Mouse (Mus musculus) hindbrain, embryonic 10.5 days (tissue): ENCODE results near the gene Bst1. TPM values are rescaled to one million over a fixed set of nuclear protein-coding genes. Genes with fewer than 3 reads are reported as not detected.

Source experiments
- DNase-seq: peaks from one replicate; pipeline ENCODE4 v3.0.0-alpha.2; 2017; ENCODE audit warnings: low spot score
- H3K27ac ChIP-seq: fragments of 300-500 bp; sonication (generic); 2 replicates; pipeline ENCODE4 v1.5.1; 2016; ENCODE audit warnings: mild to moderate bottlenecking, moderate library complexity
- H3K27me3 ChIP-seq: fragments of 300-500 bp; sonication (generic); 2 replicates; pipeline ENCODE4 v1.6.1; 2016; ENCODE audit warnings: mild to moderate bottlenecking; ENCODE audit not compliant: poor library complexity, insufficient read depth, severe bottlenecking
- H3K36me3 ChIP-seq: fragments of 300-500 bp; sonication (generic); 2 replicates; pipeline ENCODE4 v1.6.1; 2016; ENCODE audit warnings: mild to moderate bottlenecking, moderate library complexity
- H3K4me1 ChIP-seq: fragments of 300-500 bp; sonication (generic); replicated peaks from 2 replicates; pipeline ENCODE4 v1.6.1; 2016; ENCODE audit warnings: mild to moderate bottlenecking
- H3K4me3 ChIP-seq: fragments of 300-500 bp; sonication (generic); 2 replicates; pipeline ENCODE4 v1.5.1; 2016; ENCODE audit warnings: mild to moderate bottlenecking, moderate library complexity
- H3K9me3 ChIP-seq: fragments of 300-500 bp; sonication (generic); 2 replicates; pipeline ENCODE4 v1.6.1; 2016; ENCODE audit warnings: mild to moderate bottlenecking, moderate library complexity
- WGBS: fragments of 180-500 bp; shearing (Covaris S2); methylation state at CpG from one replicate; pipeline ENCODE4 v1.1.7; 2016; 5-methylcytosine and 5-hydroxymethylcytosine counted together
- polyA plus RNA-seq: library from polyadenylated mRNA; unstranded; fragments of >200 nt; fragmentation: Nextera tagmentation; extraction: Ambion mirVana; gene quantifications from 2 replicates; pipeline ENCODE4 v1.2.1, GENCODE M21; 2016

Bst1 gene
- polyA plus RNA-seq, 1 experiment from 2014 or later: not detected

GRCm38 (mm10) chr5:43847555-43847954 is 28.9 kb downstream of the Bst1 start:
- no peak for DNase-seq
- Histone ChIP-seq H3K27me3 (no peaks in the 10 kb centered on the region), H3K4me3 (no peak overlapping the region), H3K27ac (no peak overlapping the region), H3K36me3 (no peaks in the 10 kb centered on the region), H3K4me1 (peaks cover 7% of the 10 kb centered on the region; the same call in 1 of the 2 replicates), H3K9me3 (peaks cover 6% of the 10 kb centered on the region; the same call in 1 of the 2 replicates)

GRCm38 (mm10) chr5:43848275-43848674 is 29.6 kb downstream of the Bst1 start:
- Histone ChIP-seq H3K36me3 (no peaks in the 10 kb centered on the region), H3K4me3 (no peak overlapping the region), H3K27me3 (no peaks in the 10 kb centered on the region), H3K9me3 (peaks cover 6% of the 10 kb centered on the region; the same call in 1 of the 2 replicates), H3K4me1 (peaks cover 7% of the 10 kb centered on the region; the same call in 1 of the 2 replicates), H3K27ac (no peak overlapping the region)
- WGBS: 89% methylated on average over 3 of the region's 3 CpGs
- DNase-seq: no peak

- no peak for DNase-seq
Observed at GRCm38 (mm10) chr5:43853096-43853867, 34.6 kb downstream of the Bst1 start.

GRCm38 (mm10) chr5:43853868-43854488 is 35.3 kb downstream of the Bst1 start:
- peaks cover 9% of the 10 kb centered on the region for H3K9me3 ChIP-seq
- DNase-seq: no peak
- H3K27me3 ChIP-seq: no peaks in the 10 kb centered on the region
- no peak overlapping the region for H3K4me3 ChIP-seq
- no peak overlapping the region for H3K27ac ChIP-seq
- 85% methylated on average over 7 of the region's 7 CpGs for WGBS
- H3K4me1 ChIP-seq: no peaks in the 10 kb centered on the region
- H3K36me3 ChIP-seq: no peaks in the 10 kb centered on the region

More at GRCm38 (mm10) chr5:43853096-43853867, 34.6 kb downstream of the Bst1 start:
- H3K9me3 ChIP-seq: peaks cover 9% of the 10 kb centered on the region
- H3K27me3 ChIP-seq: no peaks in the 10 kb centered on the region
- no peak overlapping the region for H3K27ac ChIP-seq
- WGBS: 82% methylated on average over 11 of the region's 11 CpGs
- H3K4me3 ChIP-seq: no peak overlapping the region
- H3K4me1 ChIP-seq: no peaks in the 10 kb centered on the region
- no peaks in the 10 kb centered on the region for H3K36me3 ChIP-seq

GRCm38 (mm10) chr5:43855769-43856168 is 37.1 kb downstream of the Bst1 start:
- WGBS: 81% methylated on average over 2 of the region's 2 CpGs

GRCm38 (mm10) chr5:43859663-43860062 is 41.0 kb downstream of the Bst1 start:
- Histone ChIP-seq H3K27ac (no peak overlapping the region), H3K36me3 (no peaks in the 10 kb centered on the region), H3K4me3 (no peak overlapping the region), H3K9me3 (peaks cover 9% of the 10 kb centered on the region), H3K27me3 (no peaks in the 10 kb centered on the region), H3K4me1 (no peaks in the 10 kb centered on the region)
- no peak for DNase-seq
- WGBS: 89% methylated on average over 8 of the region's 8 CpGs

More at GRCm38 (mm10) chr5:43855769-43856168, 37.1 kb downstream of the Bst1 start:
- H3K9me3 ChIP-seq: peaks cover 9% of the 10 kb centered on the region
- H3K4me1 ChIP-seq: no peaks in the 10 kb centered on the region
- no peak overlapping the region for H3K4me3 ChIP-seq
- DNase-seq: no peak
- H3K36me3 ChIP-seq: no peaks in the 10 kb centered on the region
- no peak overlapping the region for H3K27ac ChIP-seq
- no peaks in the 10 kb centered on the region for H3K27me3 ChIP-seq

- DNase-seq: no peak
- Histone ChIP-seq H3K9me3 (peaks cover 9% of the 10 kb centered on the region), H3K4me3 (no peak overlapping the region), H3K27me3 (no peaks in the 10 kb centered on the region), H3K27ac (no peak overlapping the region), H3K4me1 (no peaks in the 10 kb centered on the region), H3K36me3 (no peaks in the 10 kb centered on the region)
- WGBS: 94% methylated on average over 5 of the region's 5 CpGs
Observed at GRCm38 (mm10) chr5:43860096-43860495, 41.4 kb downstream of the Bst1 start.

GRCm38 (mm10) chr5:43860670-43861431 is 42.2 kb downstream of the Bst1 start:
- no peak for DNase-seq
- no peak overlapping the region for H3K4me3 ChIP-seq
- H3K9me3 ChIP-seq: peaks cover 9% of the 10 kb centered on the region
- 75% methylated on average over 5 of the region's 5 CpGs for WGBS
- no peaks in the 10 kb centered on the region for H3K36me3 ChIP-seq
- no peaks in the 10 kb centered on the region for H3K27me3 ChIP-seq
- no peak overlapping the region for H3K27ac ChIP-seq
- H3K4me1 ChIP-seq: no peaks in the 10 kb centered on the region

GRCm38 (mm10) chr5:43863642-43864041 is 45.0 kb downstream of the Bst1 start:
- no peaks in the 10 kb centered on the region for H3K36me3 ChIP-seq
- no peak for DNase-seq
- H3K27me3 ChIP-seq: peaks cover 13% of the 10 kb centered on the region; the same call in 1 of the 2 replicates
- peaks cover 3% of the 10 kb centered on the region; the same call in 1 of the 2 replicates for H3K4me1 ChIP-seq
- 87% methylated on average over 6 of the region's 6 CpGs for WGBS
- H3K4me3 ChIP-seq: no peak overlapping the region
- no peak overlapping the region for H3K27ac ChIP-seq
- no peaks in the 10 kb centered on the region for H3K9me3 ChIP-seq

- H3K4me1 ChIP-seq: peaks cover 12% of the 10 kb centered on the region
- H3K9me3 ChIP-seq: no peaks in the 10 kb centered on the region
- peaks cover 14% of the 10 kb centered on the region; the same call in 1 of the 2 replicates for H3K27me3 ChIP-seq
- no peak for DNase-seq
- no peaks in the 10 kb centered on the region for H3K36me3 ChIP-seq
- whole genome bisulfite sequencing: 78% methylated on average over 2 of the region's 2 CpGs
- H3K4me3 ChIP-seq: no peak overlapping the region
- no peak overlapping the region for H3K27ac ChIP-seq
Observed at GRCm38 (mm10) chr5:43865316-43865715, 46.6 kb downstream of the Bst1 start.

- no peaks in the 10 kb centered on the region for H3K9me3 ChIP-seq
- DNase-seq: no peak
- no peaks in the 10 kb centered on the region for H3K36me3 ChIP-seq
- H3K4me1 ChIP-seq: peaks cover 12% of the 10 kb centered on the region
- H3K27me3 ChIP-seq: peaks cover 14% of the 10 kb centered on the region; the same call in 1 of the 2 replicates
- peak within 1 kb of the TSS; percentile 81 for H3K27ac ChIP-seq
- peak within 1 kb of the TSS; percentile 49 for H3K4me3 ChIP-seq
Observed at GRCm38 (mm10) chr5:43868253-43868652, 49.6 kb downstream of the Bst1 start, which contains the start of gene Cd38. Cd38 (plus strand) TSS chr5:43868553.

- Histone ChIP-seq H3K27ac (peak overlapping the region; percentile 81), H3K4me3 (peak overlapping the region; percentile 49), H3K36me3 (no peaks in the 10 kb centered on the region), H3K9me3 (no peaks in the 10 kb centered on the region), H3K4me1 (peaks cover 12% of the 10 kb centered on the region), H3K27me3 (peaks cover 14% of the 10 kb centered on the region; the same call in 1 of the 2 replicates)
- WGBS: 4% methylated on average over 28 of the region's 28 CpGs
- DNase-seq: peak; percentile 56
Observed at GRCm38 (mm10) chr5:43868711-43869600, 50.3 kb downstream of the Bst1 start.
